Mouse (Mus musculus) limb, embryonic 11.5 days (tissue): ENCODE measurements around the gene Dnase1l3. TPM values are rescaled to one million over a fixed set of nuclear protein-coding genes. Genes with fewer than 3 reads are reported as not detected.

Source experiments
- ATAC-seq: fragments of 200-750 bp; cut with Nextera tagmentation; 2 replicates; pipeline ENCODE4 v1.8.0; 2017; ENCODE audit warnings: low read depth; ENCODE audit not compliant: insufficient number of reproducible peaks, low FRiP score, low TSS enrichment
- DNase-seq: peaks from one replicate; pipeline ENCODE4 v3.0.0-alpha.2; 2015; ENCODE audit warnings: low spot score
- H3K27ac ChIP-seq: fragments of 300-500 bp; sonication (generic); replicated peaks from 2 replicates; pipeline ENCODE4 v1.5.1; 2014; ENCODE audit warnings: low read depth, mild to moderate bottlenecking, low read length
- H3K27me3 ChIP-seq: fragments of 300-500 bp; sonication (generic); 2 replicates; pipeline ENCODE4 v1.6.1; 2014; ENCODE audit warnings: mild to moderate bottlenecking, low read length, mixed read lengths; ENCODE audit not compliant: control insufficient read depth, insufficient read depth
- H3K36me3 ChIP-seq: fragments of 300-500 bp; sonication (generic); 2 replicates; pipeline ENCODE4 v1.6.1; 2014; ENCODE audit warnings: mild to moderate bottlenecking, low read length, moderate library complexity, mixed read lengths; ENCODE audit not compliant: control insufficient read depth, insufficient read depth
- H3K4me1 ChIP-seq: fragments of 300-500 bp; sonication (generic); 2 replicates; pipeline ENCODE4 v1.6.1; 2014; ENCODE audit warnings: low read length, mixed read lengths; ENCODE audit not compliant: control insufficient read depth, insufficient read depth
- H3K4me2 ChIP-seq: fragments of 300-500 bp; sonication (generic); 2 replicates; pipeline ENCODE4 v1.6.1; 2014; ENCODE audit warnings: low read depth, mild to moderate bottlenecking, moderate library complexity; ENCODE audit not compliant: severe bottlenecking
- H3K4me3 ChIP-seq: fragments of 300-500 bp; sonication (generic); 2 replicates; pipeline ENCODE4 v1.5.1; 2014; ENCODE audit warnings: low read depth, low read length
- H3K9ac ChIP-seq: fragments of 300-500 bp; sonication (generic); 2 replicates; pipeline ENCODE4 v1.6.1; 2014; ENCODE audit warnings: mild to moderate bottlenecking, low read length
- H3K9me3 ChIP-seq: fragments of 300-500 bp; sonication (generic); 2 replicates; pipeline ENCODE4 v1.6.1; 2016; ENCODE audit warnings: low read length; ENCODE audit not compliant: control insufficient read depth
- WGBS: fragments of 180-500 bp; shearing (Covaris S2); extraction: QIAGEN DNeasy Blood & Tissue Kit; methylation state at CpG from one replicate; pipeline ENCODE4 v1.1.7; 2014; 5-methylcytosine and 5-hydroxymethylcytosine counted together
- polyA plus RNA-seq: library from polyadenylated mRNA; unstranded; fragments of >200 nt; fragmentation: Nextera tagmentation; extraction: Ambion mirVana; gene quantifications from 2 replicates; pipeline ENCODE4 v1.2.1, GENCODE M21; 2014

Gene Dnase1l3
- polyA plus RNA-seq, 1 experiment from 2014 or later: 0.04 TPM

DNA sequence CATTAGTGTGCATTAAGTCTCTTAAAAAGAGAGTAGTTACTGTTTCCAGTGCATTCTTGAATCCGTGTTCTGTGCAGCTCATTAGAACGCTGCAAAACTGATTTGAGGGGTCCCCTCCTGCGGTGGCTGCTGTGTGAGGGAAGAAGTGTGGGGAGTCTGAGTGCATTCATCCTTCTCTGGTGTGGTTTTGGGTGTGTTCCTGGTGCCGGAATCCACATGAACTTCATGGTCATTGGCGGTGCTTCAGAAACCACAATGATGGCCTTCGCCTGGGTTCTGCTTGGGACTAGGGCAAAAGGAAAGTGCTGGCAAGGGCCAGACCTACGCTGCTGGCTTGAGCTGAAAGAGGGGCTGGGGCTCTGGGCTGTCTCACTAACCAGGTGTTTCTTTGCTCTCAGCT is 60.2 kb downstream of the Dnase1l3 start:
- Histone ChIP-seq H3K27ac (no peak overlapping the region), H3K4me1 (0 out of 2 replicates have a peak, but pooled peaks cover 5% of the 10 kb centered on the region), H3K4me3 (no peak overlapping the region), H3K36me3 (peaks cover 13% of the 10 kb centered on the region; the same call in 1 of the 2 replicates), H3K9ac (no peak overlapping the region), H3K27me3 (no peaks in the 10 kb centered on the region), H3K4me2 (no peak overlapping the region), H3K9me3 (no peaks in the 10 kb centered on the region)
- DNase-seq: no peak
- ATAC-seq: no peak
- 95% methylated on average over 7 of the region's 7 CpGs for WGBS

DNA sequence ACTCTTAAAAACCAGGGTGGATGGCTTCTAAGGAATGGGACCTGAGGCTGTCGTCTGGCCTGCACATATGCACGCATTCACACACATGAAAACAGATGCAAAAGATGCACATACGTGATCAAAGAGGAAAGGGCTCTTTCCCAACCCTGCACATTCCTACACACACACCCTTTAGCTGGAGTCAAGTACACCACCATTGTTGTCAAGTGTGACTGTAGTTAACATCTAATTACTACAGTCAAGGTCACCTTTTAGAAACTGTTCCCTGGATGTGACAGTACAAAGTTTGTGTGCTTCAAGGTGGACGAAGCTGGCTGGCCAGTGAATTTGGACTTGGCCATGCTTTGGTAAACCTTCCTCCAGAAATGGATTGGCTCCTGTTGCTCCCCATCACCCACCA is 62.2 kb downstream of the Dnase1l3 start:
- DNase-seq (no peak), ATAC-seq (no peak)
- H3K9ac ChIP-seq: no peak overlapping the region
- H3K27me3 ChIP-seq: no peaks in the 10 kb centered on the region
- no peak overlapping the region for H3K4me3 ChIP-seq
- no peak overlapping the region for H3K4me2 ChIP-seq
- WGBS: 93% methylated on average over 4 of the region's 4 CpGs
- no peak overlapping the region for H3K27ac ChIP-seq
- H3K36me3 ChIP-seq: peaks cover 19% of the 10 kb centered on the region; the same call in 1 of the 2 replicates
- no peaks in the 10 kb centered on the region for H3K9me3 ChIP-seq
- H3K4me1 ChIP-seq: no peaks in the 10 kb centered on the region

DNA sequence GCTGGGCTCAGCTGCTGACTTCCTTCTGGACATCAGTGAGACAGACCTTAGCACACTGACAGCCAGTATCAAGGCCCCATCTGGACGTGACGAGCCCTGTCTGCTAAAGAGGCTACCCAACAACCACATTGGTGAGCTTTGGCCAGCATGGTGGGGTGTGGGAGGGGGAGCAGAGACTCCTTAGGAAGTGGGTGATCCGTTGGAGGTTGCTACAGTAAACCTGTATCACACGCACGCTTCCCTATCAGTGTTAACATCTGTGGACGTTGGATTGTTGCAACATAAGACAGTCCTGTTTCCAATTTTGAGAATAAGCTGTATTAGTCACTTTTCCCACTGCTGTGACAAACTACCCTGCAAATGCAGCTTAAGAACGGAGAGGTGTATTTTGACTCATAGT is 65.3 kb downstream of the Dnase1l3 start:
- WGBS: 89% methylated on average over 7 of the region's 7 CpGs
- H3K4me2 ChIP-seq: no peak overlapping the region

DNA sequence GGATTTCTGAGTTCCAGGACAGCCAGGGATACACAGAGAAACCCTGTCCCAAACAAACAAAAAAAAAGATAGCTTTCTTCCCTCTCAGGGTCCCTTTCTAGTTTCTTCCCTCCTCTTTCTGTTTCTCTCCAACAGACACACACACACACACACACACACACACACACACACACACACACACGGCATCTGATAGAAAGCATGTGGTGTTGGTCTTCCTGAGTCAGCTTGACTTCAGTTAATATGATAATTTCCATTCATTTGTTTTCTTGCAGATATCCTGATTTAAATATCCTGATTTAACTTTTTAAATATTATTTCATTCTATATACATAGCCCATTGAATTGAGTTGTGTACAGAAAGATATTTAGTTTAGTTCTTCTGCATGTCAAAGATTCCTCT is 66.0 kb downstream of the Dnase1l3 start:
- Histone ChIP-seq H3K4me2 (no peak overlapping the region), H3K4me3 (no peak overlapping the region), H3K4me1 (no peaks in the 10 kb centered on the region), H3K27ac (no peak overlapping the region), H3K36me3 (peaks cover 21% of the 10 kb centered on the region), H3K9ac (no peak overlapping the region), H3K9me3 (no peaks in the 10 kb centered on the region), H3K27me3 (no peaks in the 10 kb centered on the region)
- WGBS: 95% methylated on average over 1 of the region's 1 CpGs
- DNase-seq: no peak
- ATAC-seq: no peak

More for the DNA sequence above, 65.3 kb downstream of the Dnase1l3 start:
- DNase-seq: no peak
- Histone ChIP-seq H3K27ac (no peak overlapping the region), H3K4me3 (no peak overlapping the region), H3K9me3 (no peaks in the 10 kb centered on the region), H3K4me1 (no peaks in the 10 kb centered on the region), H3K27me3 (no peaks in the 10 kb centered on the region), H3K36me3 (peaks cover 18% of the 10 kb centered on the region; the same call in 1 of the 2 replicates), H3K9ac (no peak overlapping the region)
- no peak for ATAC-seq

DNA sequence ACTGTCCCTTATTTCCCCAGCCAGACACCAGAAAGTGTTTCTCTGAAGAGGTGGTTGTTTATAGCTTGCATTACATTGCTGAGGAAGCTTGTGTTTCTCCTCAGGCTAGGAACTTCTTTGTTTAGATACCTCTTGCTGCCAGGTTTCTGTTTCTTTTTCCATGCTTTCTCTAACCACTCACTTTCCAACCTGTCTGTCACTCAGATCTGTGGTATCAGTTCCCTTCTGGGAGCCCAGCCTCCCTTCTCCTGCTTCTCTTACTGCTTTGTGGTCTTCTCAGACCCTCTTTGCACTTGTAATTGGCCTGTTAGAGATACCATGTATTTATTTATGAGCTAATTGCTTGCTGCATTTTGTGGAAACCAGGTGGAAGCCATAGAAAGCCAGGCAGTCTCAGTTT is 70.7 kb downstream of the Dnase1l3 start:
- no peaks in the 10 kb centered on the region for H3K9me3 ChIP-seq
- H3K9ac ChIP-seq: no peak overlapping the region
- H3K27me3 ChIP-seq: no peaks in the 10 kb centered on the region
- H3K4me3 ChIP-seq: no peak overlapping the region
- peaks cover 25% of the 10 kb centered on the region for H3K36me3 ChIP-seq
- no peak overlapping the region for H3K4me2 ChIP-seq
- DNase-seq (no peak), ATAC-seq (no peak)
- 0 out of 2 replicates have a peak overlapping the region, but pooled peaks have one; percentile 21 for H3K27ac ChIP-seq
- no peaks in the 10 kb centered on the region for H3K4me1 ChIP-seq

DNA sequence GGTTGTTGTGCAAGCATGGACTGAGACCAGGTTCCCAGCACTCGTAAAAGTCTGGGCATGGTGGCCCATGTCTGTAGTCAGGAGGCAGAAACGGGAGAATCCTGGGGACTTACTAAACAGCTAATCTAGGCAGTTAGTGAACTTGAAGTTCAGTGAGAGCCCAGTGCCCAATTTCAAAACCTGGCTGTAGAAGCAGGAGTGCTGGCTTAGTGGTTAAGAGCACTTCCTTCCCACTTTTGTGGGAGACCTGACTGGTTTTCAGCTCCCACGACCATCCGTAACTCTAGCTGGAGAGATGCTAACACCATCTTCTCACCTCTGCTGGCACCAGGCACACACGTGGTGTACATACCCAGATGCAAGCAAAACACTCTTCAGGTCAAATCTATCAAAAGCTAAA is 72.9 kb downstream of the Dnase1l3 start:
- ATAC-seq: no peak
- WGBS: 88% methylated on average over 5 of the region's 5 CpGs
- no peaks in the 10 kb centered on the region for H3K27me3 ChIP-seq
- no peak overlapping the region for H3K9ac ChIP-seq
- no peak overlapping the region for H3K27ac ChIP-seq
- no peaks in the 10 kb centered on the region for H3K4me1 ChIP-seq
- H3K4me3 ChIP-seq: no peak overlapping the region
- DNase-seq: no peak
- no peaks in the 10 kb centered on the region for H3K9me3 ChIP-seq
- H3K36me3 ChIP-seq: peaks cover 28% of the 10 kb centered on the region
- no peak overlapping the region for H3K4me2 ChIP-seq

DNA sequence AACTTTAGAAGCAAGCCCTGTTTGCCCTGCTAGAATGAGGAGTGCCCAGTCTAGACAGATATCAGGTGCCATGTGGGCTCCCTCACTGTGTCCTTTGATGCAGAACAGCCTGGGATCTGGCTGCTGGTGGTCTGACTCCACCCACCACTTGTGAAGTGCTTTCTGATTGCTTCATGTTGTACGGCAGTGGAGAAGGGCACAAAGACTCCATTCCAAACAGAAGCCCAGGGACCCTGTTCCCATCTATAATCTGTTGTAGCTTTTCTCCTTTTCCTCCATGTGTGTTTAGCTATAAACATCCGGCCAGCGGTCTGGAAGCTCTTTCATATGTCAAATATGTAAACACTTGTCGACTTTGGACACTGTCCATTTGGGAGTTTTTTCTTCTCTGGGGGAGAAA is 74.5 kb downstream of the Dnase1l3 start:
- Histone ChIP-seq H3K27ac (no peak overlapping the region), H3K36me3 (peaks cover 35% of the 10 kb centered on the region), H3K4me1 (no peaks in the 10 kb centered on the region), H3K4me3 (no peak overlapping the region), H3K27me3 (no peaks in the 10 kb centered on the region), H3K9ac (no peak overlapping the region), H3K4me2 (no peak overlapping the region), H3K9me3 (no peaks in the 10 kb centered on the region)
- 84% methylated on average over 4 of the region's 4 CpGs for WGBS
- no peak for DNase-seq
- ATAC-seq: no peak

DNA sequence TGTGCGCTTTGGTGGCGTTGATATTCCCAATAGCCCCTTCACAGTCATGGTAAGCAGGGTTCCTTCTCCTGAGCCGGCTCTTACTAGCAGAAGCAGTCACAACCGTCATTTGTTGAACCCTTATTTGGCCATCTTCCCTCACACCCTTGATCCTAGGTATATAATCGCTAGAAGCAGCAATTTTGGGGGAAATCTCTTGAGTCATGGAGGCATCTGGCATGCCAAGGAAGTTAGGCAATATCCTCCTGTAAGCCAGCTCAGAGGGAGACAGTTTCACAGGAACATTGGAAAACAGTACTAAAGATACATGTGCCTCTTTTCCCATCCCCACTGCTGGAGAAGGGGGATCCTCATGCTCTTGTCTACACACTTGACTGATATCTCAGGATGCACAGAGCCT is 75.1 kb downstream of the Dnase1l3 start:
- Histone ChIP-seq H3K9me3 (no peaks in the 10 kb centered on the region), H3K27ac (no peak overlapping the region), H3K4me1 (no peaks in the 10 kb centered on the region), H3K4me3 (no peak overlapping the region), H3K9ac (no peak overlapping the region), H3K36me3 (peaks cover 35% of the 10 kb centered on the region), H3K27me3 (no peaks in the 10 kb centered on the region), H3K4me2 (no peak overlapping the region)
- DNase-seq (no peak), ATAC-seq (no peak)
- WGBS: 89% methylated on average over 5 of the region's 5 CpGs
